Mouse (Mus musculus) intestine, embryonic 15.5 days (tissue): ENCODE results near the gene S1pr5. TPM values are rescaled to one million over a fixed set of nuclear protein-coding genes. Genes with fewer than 3 reads are reported as not detected.
"Not testable (repeated sequence)": the region's sequence is repeated elsewhere in the genome, so short reads cannot be mapped to it uniquely, and the experiment has no call there.

Experiments
- ATAC-seq: fragments of 200-750 bp; cut with Nextera tagmentation; 2 replicates; pipeline ENCODE4 v1.8.0; 2017; ENCODE audit warnings: moderate TSS enrichment, moderate library complexity
- H3K27ac ChIP-seq: fragments of 300-500 bp; sonication (generic); 2 replicates; pipeline ENCODE4 v1.5.1; 2015; ENCODE audit warnings: mild to moderate bottlenecking, inconsistent platforms
- H3K27me3 ChIP-seq: fragments of 300-500 bp; sonication (generic); replicated peaks from 2 replicates; pipeline ENCODE4 v1.6.1; 2015; ENCODE audit warnings: inconsistent platforms
- H3K36me3 ChIP-seq: fragments of 300-500 bp; sonication (generic); 2 replicates; pipeline ENCODE4 v1.6.1; 2015; ENCODE audit warnings: inconsistent platforms
- H3K4me1 ChIP-seq: fragments of 300-500 bp; sonication (generic); replicated peaks from 2 replicates; pipeline ENCODE4 v1.6.1; 2015; ENCODE audit warnings: inconsistent platforms
- H3K4me2 ChIP-seq: fragments of 300-500 bp; sonication (generic); replicated peaks from 2 replicates; pipeline ENCODE4 v1.6.1; 2015; ENCODE audit warnings: mild to moderate bottlenecking, inconsistent platforms
- H3K4me3 ChIP-seq: fragments of 300-500 bp; sonication (generic); replicated peaks from 2 replicates; pipeline ENCODE4 v1.5.1; 2015; ENCODE audit warnings: inconsistent platforms
- H3K9ac ChIP-seq: fragments of 300-500 bp; sonication (generic); 2 replicates; pipeline ENCODE4 v1.6.1; 2015; ENCODE audit warnings: inconsistent platforms
- H3K9me3 ChIP-seq: fragments of 300-500 bp; sonication (generic); 2 replicates; pipeline ENCODE4 v1.6.1; 2016; ENCODE audit warnings: inconsistent platforms
- WGBS: fragments of 180-500 bp; shearing (Covaris S2); methylation state at CpG from one replicate; pipeline ENCODE4 v1.1.7; 2015; 5-methylcytosine and 5-hydroxymethylcytosine counted together
- polyA plus RNA-seq: library from polyadenylated mRNA; unstranded; fragments of >200 nt; fragmentation: Nextera tagmentation; extraction: Ambion mirVana; gene quantifications from 2 replicates; pipeline ENCODE4 v1.2.1, GENCODE M21; 2015

The S1pr5 gene
- polyA plus RNA-seq, 1 experiment from 2014 or later = not detected

GRCm38 (mm10) chr9:21277776-21278175 lies 29.5 kb upstream of the S1pr5 start:
- H3K4me3 ChIP-seq = no peak overlapping the region
- H3K27me3 ChIP-seq = no peaks in the 10 kb centered on the region
- 95% methylated on average over 5 of the region's 5 CpGs for WGBS
- no peak overlapping the region for H3K9ac ChIP-seq
- ATAC-seq = no peak
- no peaks in the 10 kb centered on the region for H3K9me3 ChIP-seq
- peaks cover 72% of the 10 kb centered on the region for H3K36me3 ChIP-seq
- no peak overlapping the region for H3K27ac ChIP-seq
- H3K4me1 ChIP-seq = no peaks in the 10 kb centered on the region
- H3K4me2 ChIP-seq = no peak overlapping the region

- 86% methylated on average over 8 of the region's 8 CpGs for WGBS
- Histone ChIP-seq H3K9ac (no peak overlapping the region), H3K4me3 (no peak overlapping the region), H3K36me3 (peaks cover 76% of the 10 kb centered on the region), H3K4me2 (no peak overlapping the region), H3K4me1 (no peaks in the 10 kb centered on the region), H3K27me3 (no peaks in the 10 kb centered on the region), H3K27ac (no peak overlapping the region), H3K9me3 (no peaks in the 10 kb centered on the region)
- no peak for ATAC-seq
Observed at GRCm38 (mm10) chr9:21276307-21276706, 28.1 kb upstream of the S1pr5 start.

- H3K27me3 ChIP-seq = no peaks in the 10 kb centered on the region
- ATAC-seq = no peak
- H3K4me1 ChIP-seq = no peaks in the 10 kb centered on the region
- no peak overlapping the region for H3K27ac ChIP-seq
- H3K4me2 ChIP-seq = no peak overlapping the region
- no peak overlapping the region for H3K9ac ChIP-seq
- WGBS = 88% methylated on average over 12 of the region's 12 CpGs
- H3K4me3 ChIP-seq = no peak overlapping the region
- H3K36me3 ChIP-seq = peaks cover 76% of the 10 kb centered on the region
- H3K9me3 ChIP-seq = no peaks in the 10 kb centered on the region
Observed at GRCm38 (mm10) chr9:21275727-21276126, 27.5 kb upstream of the S1pr5 start.

- WGBS = 83% methylated on average over 7 of the region's 7 CpGs
- H3K9me3 ChIP-seq = no peaks in the 10 kb centered on the region
- no peak overlapping the region for H3K4me3 ChIP-seq
- no peak overlapping the region for H3K27ac ChIP-seq
- ATAC-seq = no peak
- H3K4me2 ChIP-seq = no peak overlapping the region
- H3K4me1 ChIP-seq = no peaks in the 10 kb centered on the region
- no peaks in the 10 kb centered on the region for H3K27me3 ChIP-seq
- no peak overlapping the region for H3K9ac ChIP-seq
- H3K36me3 ChIP-seq = peaks cover 78% of the 10 kb centered on the region
Observed at GRCm38 (mm10) chr9:21275013-21275710, 26.9 kb upstream of the S1pr5 start.

GRCm38 (mm10) chr9:21274336-21274735 lies 26.1 kb upstream of the S1pr5 start:
- Histone ChIP-seq H3K4me3 (no peak overlapping the region), H3K4me1 (no peaks in the 10 kb centered on the region), H3K4me2 (no peak overlapping the region), H3K9ac (no peak overlapping the region), H3K27me3 (no peaks in the 10 kb centered on the region), H3K9me3 (no peaks in the 10 kb centered on the region), H3K27ac (no peak overlapping the region), H3K36me3 (peaks cover 77% of the 10 kb centered on the region)
- ATAC-seq = no peak
- WGBS = 86% methylated on average over 3 of the region's 3 CpGs

GRCm38 (mm10) chr9:21273520-21274228 lies 25.4 kb upstream of the S1pr5 start:
- Histone ChIP-seq H3K4me2 (no peak overlapping the region), H3K4me3 (no peak overlapping the region), H3K4me1 (no peaks in the 10 kb centered on the region), H3K27me3 (no peaks in the 10 kb centered on the region), H3K27ac (no peak overlapping the region), H3K36me3 (peaks cover 70% of the 10 kb centered on the region), H3K9ac (no peak overlapping the region), H3K9me3 (no peaks in the 10 kb centered on the region)
- ATAC-seq = no peak
- WGBS = 72% methylated on average over 7 of the region's 7 CpGs

- 78% methylated on average over 8 of the region's 8 CpGs for WGBS
- no peaks in the 10 kb centered on the region for H3K4me1 ChIP-seq
- no peak overlapping the region for H3K9ac ChIP-seq
- H3K36me3 ChIP-seq = peaks cover 72% of the 10 kb centered on the region
- no peaks in the 10 kb centered on the region for H3K27me3 ChIP-seq
- H3K4me3 ChIP-seq = no peak overlapping the region
- H3K9me3 ChIP-seq = no peaks in the 10 kb centered on the region
- no peak overlapping the region for H3K27ac ChIP-seq
- ATAC-seq = no peak
- no peak overlapping the region for H3K4me2 ChIP-seq
Observed at GRCm38 (mm10) chr9:21273094-21273493, 24.9 kb upstream of the S1pr5 start.

- H3K36me3 ChIP-seq = peaks cover 68% of the 10 kb centered on the region
Observed at GRCm38 (mm10) chr9:21272391-21272790, 24.1 kb upstream of the S1pr5 start.

GRCm38 (mm10) chr9:21269590-21269989 lies 21.3 kb upstream of the S1pr5 start:
- Histone ChIP-seq H3K4me1 (peaks cover 14% of the 10 kb centered on the region), H3K36me3 (peaks cover 57% of the 10 kb centered on the region)
- not testable (repeated sequence) for H3K9me3 ChIP-seq, H3K4me2 ChIP-seq, H3K27me3 ChIP-seq, H3K9ac ChIP-seq, H3K4me3 ChIP-seq, ATAC-seq, H3K27ac ChIP-seq
- WGBS = 86% methylated on average over 5 of the region's 5 CpGs

More at GRCm38 (mm10) chr9:21272391-21272790, 24.1 kb upstream of the S1pr5 start:
- WGBS = 87% methylated on average over 9 of the region's 9 CpGs
- H3K9me3 ChIP-seq = no peaks in the 10 kb centered on the region
- H3K9ac ChIP-seq = no peak overlapping the region
- H3K27ac ChIP-seq = no peak overlapping the region
- H3K4me2 ChIP-seq = no peak overlapping the region
- no peak for ATAC-seq
- H3K4me1 ChIP-seq = no peaks in the 10 kb centered on the region
- H3K4me3 ChIP-seq = no peak overlapping the region
- H3K27me3 ChIP-seq = no peaks in the 10 kb centered on the region

GRCm38 (mm10) chr9:21268305-21268704 lies 20.1 kb upstream of the S1pr5 start:
- Histone ChIP-seq H3K27me3 (no peaks in the 10 kb centered on the region), H3K9ac (no peak overlapping the region), H3K36me3 (peaks cover 47% of the 10 kb centered on the region), H3K27ac (no peak overlapping the region), H3K4me1 (peaks cover 18% of the 10 kb centered on the region), H3K4me2 (no peak overlapping the region), H3K9me3 (no peaks in the 10 kb centered on the region), H3K4me3 (no peak overlapping the region)
- no peak for ATAC-seq
- 92% methylated on average over 16 of the region's 16 CpGs for WGBS

- H3K36me3 ChIP-seq = peaks cover 33% of the 10 kb centered on the region
- H3K9ac ChIP-seq = peak overlapping the region; percentile 68; the same call in 1 of the 2 replicates
- peaks cover 18% of the 10 kb centered on the region for H3K4me1 ChIP-seq
- no peak for ATAC-seq
- no peak overlapping the region for H3K27ac ChIP-seq
- no peaks in the 10 kb centered on the region for H3K9me3 ChIP-seq
- H3K4me3 ChIP-seq = peak overlapping the region; percentile 61; the same call in 1 of the 2 replicates
- H3K4me2 ChIP-seq = peak overlapping the region; percentile 73
- no peaks in the 10 kb centered on the region for H3K27me3 ChIP-seq
- WGBS = 86% methylated on average over 5 of the region's 5 CpGs
Observed at GRCm38 (mm10) chr9:21266889-21267288, 18.6 kb upstream of the S1pr5 start.

GRCm38 (mm10) chr9:21265611-21266010 lies 17.4 kb upstream of the S1pr5 start:
- H3K27me3 ChIP-seq = no peaks in the 10 kb centered on the region
- peak overlapping the region; percentile 52 for H3K27ac ChIP-seq
- peak; percentile 46 for ATAC-seq
- peaks cover 18% of the 10 kb centered on the region for H3K4me1 ChIP-seq
- peak overlapping the region; percentile 61 for H3K4me3 ChIP-seq
- peak overlapping the region; percentile 73 for H3K4me2 ChIP-seq
- WGBS = 5% methylated on average over 11 of the region's 11 CpGs
- H3K9ac ChIP-seq = peak overlapping the region; percentile 68
- no peaks in the 10 kb centered on the region for H3K9me3 ChIP-seq
- H3K36me3 ChIP-seq = peaks cover 23% of the 10 kb centered on the region
